11 mouse cellular contexts compared by ENCODE assay signal in the genomic region with DNA sequence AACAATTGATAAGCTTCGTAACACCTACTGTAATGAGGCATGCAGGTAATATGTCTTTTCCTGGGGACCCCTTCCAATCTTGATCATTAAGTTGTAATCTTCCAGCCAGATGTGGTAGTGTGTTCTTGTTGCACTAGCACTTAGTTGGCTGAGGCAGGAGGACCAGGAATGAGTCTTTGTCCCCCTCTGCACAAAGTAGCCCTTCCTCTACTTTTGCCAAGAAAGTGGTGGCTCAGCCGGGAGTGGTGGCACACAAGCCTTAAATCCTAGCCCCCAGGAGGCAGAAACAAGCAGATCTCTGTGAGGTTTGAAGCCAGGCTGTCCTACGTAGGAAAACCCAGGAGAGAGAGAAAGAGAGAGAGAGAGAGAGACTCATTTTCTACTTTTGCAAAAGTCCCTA. TPM values are rescaled to one million over a fixed set of nuclear protein-coding genes. Genes with fewer than 3 reads are reported as not detected.
DNase-seq lines count a peak whose midpoint lies in the region; ATAC-seq and TF ChIP-seq lines count a peak whose summit lies in the region.
"Had no signal": no experiment of that assay in that cellular context is flagged by ENCODE, and none has a peak within 500 bp of the region (broad histone marks: within the 10 kb centered on the region; RNA-seq: fewer than 3 reads in every experiment).

No protein-coding gene starts in this region.

- TF ChIP-seq CTCF in liver, embryonic 14.5 days (IDR thresholded peaks at IDR 0.05; ENCODE audit: low read depth), result no peak

- DNase-seq in heart, embryonic 10.5 days (ENCODE audit: low spot score), result no peak
- DNase-seq in heart, postnatal 10 days, result no peak
- peak; percentile 39 for DNase-seq in thymus, postnatal 14 days
- DNase-seq in thymus, postnatal 0 days (ENCODE audit: low spot score), result no peak
- DNase-seq in liver, embryonic 14.5 days (ENCODE audit: low read depth in 3 of 3, low spot score in 3 of 3), result no peak
- peak; percentile 37 for DNase-seq in thymus, postnatal 4 days
- DNase-seq in adrenal gland, adult 8-10 months, result no peak

- ATAC-seq in liver, embryonic 14.5 days (ENCODE audit: insufficient read depth), result no peak
- no peak for ATAC-seq in erythroblast, adult 5-6 weeks (replicated peaks; ENCODE audit: low FRiP score, poor library complexity, severe bottlenecking)

- H3K27ac ChIP-seq in heart, embryonic 10.5 days, result peak overlapping the region; percentile 93; the same call in 1 of the 2 replicates
- no peak overlapping the region for H3K27ac ChIP-seq in liver, embryonic 14.5 days

- no peaks in the 10 kb centered on the region for H3K27me3 ChIP-seq in heart, embryonic 10.5 days (ENCODE audit: insufficient read depth, poor library complexity, severe bottlenecking)
- H3K27me3 ChIP-seq in liver, embryonic 14.5 days (ENCODE audit: control insufficient read depth, insufficient read depth, low read length), result peaks cover 37% of the 10 kb centered on the region

- no peak for TF ChIP-seq EP300 in liver, embryonic 14.5 days (IDR thresholded peaks at IDR 0.05; ENCODE audit: low read depth)

- 75% methylated on average over 3 of the region's 3 CpGs for WGBS in heart, embryonic 10.5 days
- WGBS in liver, embryonic 14.5 days (ENCODE audit: insufficient replicate concordance), result 57% methylated on average over 3 of the region's 3 CpGs

- intact Hi-C loops in heart, postnatal 10 days (cut with DNase I), result loop anchor here (2.0 kb wide), 1 partner anchor 15 kb away; no protein-coding TSS in a partner anchor

- H3K4me3 ChIP-seq in heart, embryonic 10.5 days, result no peak overlapping the region
- no peak overlapping the region for H3K4me3 ChIP-seq in liver, embryonic 14.5 days (ENCODE audit: insufficient read depth in 1 of 2, low read depth in 2 of 2, low read length in 2 of 2)

- no peaks in the 10 kb centered on the region for H3K36me3 ChIP-seq in heart, embryonic 10.5 days
- H3K36me3 ChIP-seq in liver, embryonic 14.5 days (replicated peaks; ENCODE audit: control insufficient read depth, insufficient read depth, low read depth), result no peaks in the 10 kb centered on the region

- H3K4me1 ChIP-seq in heart, embryonic 10.5 days, result peaks cover 70% of the 10 kb centered on the region
- peaks cover 56 to 73% of the 10 kb centered on the region in 2 experiments for H3K4me1 ChIP-seq in liver, embryonic 14.5 days (replicated peaks; ENCODE audit: control insufficient read depth in 2 of 2, insufficient read depth in 2 of 2, low read length in 1 of 2)

- H3K9ac ChIP-seq in liver, embryonic 14.5 days (replicated peaks), result no peak overlapping the region

- H3K9me3 ChIP-seq in heart, embryonic 10.5 days, result no peaks in the 10 kb centered on the region
- H3K9me3 ChIP-seq in liver, embryonic 14.5 days (ENCODE audit: control insufficient read depth, low read length), result no peaks in the 10 kb centered on the region

- peak overlapping the region; percentile 97 for H3K4me2 ChIP-seq in liver, embryonic 14.5 days (ENCODE audit: low read depth)

RNA-seq across cellular contexts. Expression of gene Btg2, which starts 17.0 kb away (rescaled TPM):
- 26.1 and 34.2 TPM in 2 replicates for polyA plus RNA-seq in heart, embryonic 10.5 days (2016; fragmentation: Nextera tagmentation; extraction: Ambion mirVana)
- total RNA-seq in heart, postnatal 10 days (2021), result 10 to 100 TPM; 30.3 to 32.9 TPM
- polyA plus RNA-seq in thymus, postnatal 0 days (2015; fragmentation: Nextera tagmentation; extraction: Ambion mirVana), result 315 and 335 TPM in 2 replicates
- polyA plus RNA-seq in liver, embryonic 14.5 days (2012; rRNA removed), result 40.1 and 45.3 TPM in 2 replicates
- polyA plus RNA-seq in liver, embryonic 14.5 days (2014; fragmentation: Nextera tagmentation; extraction: Ambion mirVana), result 78.2 and 85.2 TPM in 2 replicates
- total RNA-seq in erythroblast, adult 5-6 weeks (2015; ENCODE audit: low replicate concordance), result 173 and 183 TPM in 2 replicates
- 354 and 411 TPM in 2 replicates for total RNA-seq in erythroblast, adult 5-6 weeks (2017; ENCODE audit: low replicate concordance)
- 10 to 100 TPM; 28.1 to 56.5 (median 50.6) TPM for total RNA-seq in adrenal gland, adult 8-10 months (2022)

RNA-seq across cellular contexts. Expression of gene Fmod, which starts 24.9 kb away (rescaled TPM):
- 9.5 and 11.2 TPM in 2 replicates for polyA plus RNA-seq in heart, embryonic 10.5 days (2016; fragmentation: Nextera tagmentation; extraction: Ambion mirVana)
- total RNA-seq in heart, postnatal 10 days (2021), result 10 to 100 TPM; 18.1 to 25.8 TPM
- 0.32 and 0.40 TPM in 2 replicates for polyA plus RNA-seq in thymus, postnatal 0 days (2015; fragmentation: Nextera tagmentation; extraction: Ambion mirVana)
- polyA plus RNA-seq in liver, embryonic 14.5 days (2012; rRNA removed), result 1.1 TPM in 2 replicates
- 1.1 and 1.6 TPM in 2 replicates for polyA plus RNA-seq in liver, embryonic 14.5 days (2014; fragmentation: Nextera tagmentation; extraction: Ambion mirVana)
- not detected in 2 replicates for total RNA-seq in erythroblast, adult 5-6 weeks (2015; ENCODE audit: low replicate concordance)
- total RNA-seq in erythroblast, adult 5-6 weeks (2017; ENCODE audit: low replicate concordance), result not detected in 2 replicates
- 10 to 100 TPM in 1 of 4 experiments, 1 to 10 TPM in 3; 6.9 to 10.7 (median 7.7) TPM for total RNA-seq in adrenal gland, adult 8-10 months (2022)
- total RNA-seq: neutrophil, adult 5-6 weeks had no signal
- polyA plus RNA-seq: activated CD4-positive, CD25-positive, alpha-beta regulatory T cell, adult 4 months had no signal

RNA-seq across cellular contexts. Expression of gene Chit1, which starts 49.1 kb away (rescaled TPM):
- polyA plus RNA-seq in heart, embryonic 10.5 days (2016; fragmentation: Nextera tagmentation; extraction: Ambion mirVana), result 1.1 and 2.0 TPM in 2 replicates
- total RNA-seq in heart, postnatal 10 days (2021), result not detected
- polyA plus RNA-seq in thymus, postnatal 0 days (2015; fragmentation: Nextera tagmentation; extraction: Ambion mirVana), result 0.72 and 1.1 TPM in 2 replicates
- polyA plus RNA-seq in liver, embryonic 14.5 days (2012; rRNA removed), result 0.08 and 0.09 TPM in 2 replicates
- polyA plus RNA-seq in liver, embryonic 14.5 days (2014; fragmentation: Nextera tagmentation; extraction: Ambion mirVana), result not detected in 2 replicates
- total RNA-seq in erythroblast, adult 5-6 weeks (2015; ENCODE audit: low replicate concordance), result 1.3 and 2.9 TPM in 2 replicates
- 0.28 TPM in 1 of 2 replicates, not detected in the other for total RNA-seq in erythroblast, adult 5-6 weeks (2017; ENCODE audit: low replicate concordance)
- total RNA-seq in adrenal gland, adult 8-10 months (2022), result under 1 TPM in 1 of 4 experiments, not detected in 3; 0.28 TPM
- polyA plus RNA-seq: activated CD4-positive, CD25-positive, alpha-beta regulatory T cell, adult 4 months; large intestine, adult 2 months had no signal

Comparison
In these comparisons a context has a peak if more than half of its experiments do, and no peak if none do; other contexts are left out.
1. DNase-seq: peak in thymus, postnatal 14 days (single experiment) and thymus, postnatal 4 days (single experiment); none in heart, embryonic 10.5 days (single experiment), heart, postnatal 10 days (0 of 2), thymus, postnatal 0 days (single experiment), liver, embryonic 14.5 days (0 of 3) and adrenal gland, adult 8-10 months (single experiment).
2. RNA of gene Fmod, which starts 24.9 kb away (total RNA-seq): 18.1 to 25.8 TPM in heart, postnatal 10 days and 6.9 to 10.7 TPM in adrenal gland, adult 8-10 months; not detected in erythroblast, adult 5-6 weeks; every median in the first group is over 4 times any median in the second.